Mouse (Mus musculus) cerebellum, adult (tissue): ENCODE measurements around the gene Snai1.

Source experiments
- ATAC-seq: cut with Nextera tagmentation; 2 replicates; pipeline ENCODE4 v1.9.2; 2017; ENCODE audit warnings: mild to moderate bottlenecking, moderate library complexity, mixed read lengths; ENCODE audit not compliant: insufficient number of reproducible peaks, low FRiP score, low TSS enrichment

Gene Snai1

DNA sequence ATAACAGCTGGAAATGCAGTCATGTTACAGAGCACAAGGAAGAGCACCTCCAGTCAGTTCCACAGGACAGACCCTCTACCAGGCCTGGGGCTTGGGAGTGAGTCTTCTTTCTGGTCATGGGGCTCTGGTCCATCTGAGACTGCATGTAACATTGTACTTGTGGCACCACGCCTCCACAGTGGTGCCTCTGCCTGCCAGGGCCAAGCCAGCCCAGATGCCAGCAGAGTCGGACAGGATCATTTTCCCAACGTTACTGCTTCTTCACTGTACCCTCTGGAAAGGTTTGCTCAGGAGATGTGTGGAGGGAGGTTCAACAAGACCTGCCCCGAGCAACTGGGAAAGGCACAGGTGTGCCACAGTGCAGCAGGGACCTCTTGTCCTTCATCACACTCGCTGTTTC is 22.3 kb upstream of the Snai1 start:
- ATAC-seq: no peak

DNA sequence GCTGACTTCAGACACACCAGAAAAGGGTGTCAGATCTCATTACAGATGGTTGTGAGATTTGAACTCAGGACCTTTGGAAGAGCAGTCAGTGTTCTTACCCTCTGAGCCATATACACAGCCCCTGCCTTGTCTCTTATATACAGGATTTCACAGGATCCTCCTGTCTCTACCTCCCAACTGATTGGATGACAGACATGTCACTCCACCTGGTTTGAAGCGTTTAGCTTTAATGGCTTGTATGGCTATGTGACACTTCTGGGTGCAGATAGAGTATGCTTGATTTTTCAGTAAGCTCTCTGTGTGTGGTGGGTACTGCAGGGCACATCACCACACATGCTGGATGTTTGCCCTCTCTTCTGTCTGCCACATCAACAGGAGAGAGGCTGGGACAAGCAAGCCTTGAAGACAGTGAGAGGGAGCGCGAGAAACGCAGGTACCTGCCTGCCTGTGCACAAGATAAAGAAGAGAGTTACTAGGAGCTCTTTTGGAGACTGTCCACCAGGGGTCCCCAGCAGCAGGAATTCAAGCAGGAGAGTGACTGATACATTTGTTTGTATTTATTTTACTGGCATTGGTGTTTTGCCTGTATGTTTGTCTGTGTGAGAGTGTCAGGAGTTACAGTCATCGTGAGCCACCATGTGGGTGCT is 18.3 kb upstream of the Snai1 start:
- ATAC-seq: no peak

DNA sequence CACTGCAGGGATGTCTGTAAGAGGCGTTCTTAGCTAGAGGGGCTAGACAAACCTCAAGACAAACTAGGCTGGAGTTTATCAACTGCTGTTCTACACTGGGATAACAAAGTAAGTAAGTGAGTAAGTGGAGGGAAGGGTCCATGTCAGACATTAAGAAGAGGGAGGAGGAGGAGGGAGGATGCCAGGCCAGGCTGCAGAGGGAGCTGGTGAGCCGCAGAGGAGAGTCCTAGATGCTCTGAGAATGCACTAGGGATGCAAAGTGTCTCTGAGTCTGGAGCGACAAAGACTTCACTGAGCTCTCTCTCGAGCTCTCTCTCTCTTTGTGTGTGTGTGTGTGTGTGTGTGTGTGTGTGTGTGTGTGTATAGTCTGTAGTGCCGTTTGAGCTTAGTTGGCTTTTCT is 9.7 kb upstream of the Snai1 start:
- no peak; the same call in 1 of the 2 replicates for ATAC-seq

- ATAC-seq: no peak
These were observed 8.0 kb upstream of the Snai1 start for GRCm38 (mm10) chr2:167529935-167530513.

DNA sequence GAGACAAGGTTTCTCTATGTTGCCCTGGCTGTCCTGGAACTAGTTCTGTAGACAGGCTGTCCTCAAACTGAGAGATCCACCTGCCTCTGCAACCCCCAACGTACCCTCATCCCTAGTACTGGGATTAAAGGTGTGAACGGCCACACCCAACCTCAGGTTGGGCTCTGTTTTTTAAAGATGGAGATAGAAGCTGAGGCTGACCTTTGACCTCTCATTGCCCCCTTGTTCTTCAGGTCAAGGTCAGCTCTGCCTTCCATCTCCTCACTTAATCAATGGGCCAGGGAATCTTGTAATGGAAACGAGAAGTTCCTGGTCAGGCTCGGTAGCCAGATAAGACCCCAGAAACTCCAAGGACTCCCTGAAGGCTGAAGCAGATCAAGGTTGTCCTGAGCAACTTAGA is 7.5 kb upstream of the Snai1 start:
- no peak for ATAC-seq

DNA sequence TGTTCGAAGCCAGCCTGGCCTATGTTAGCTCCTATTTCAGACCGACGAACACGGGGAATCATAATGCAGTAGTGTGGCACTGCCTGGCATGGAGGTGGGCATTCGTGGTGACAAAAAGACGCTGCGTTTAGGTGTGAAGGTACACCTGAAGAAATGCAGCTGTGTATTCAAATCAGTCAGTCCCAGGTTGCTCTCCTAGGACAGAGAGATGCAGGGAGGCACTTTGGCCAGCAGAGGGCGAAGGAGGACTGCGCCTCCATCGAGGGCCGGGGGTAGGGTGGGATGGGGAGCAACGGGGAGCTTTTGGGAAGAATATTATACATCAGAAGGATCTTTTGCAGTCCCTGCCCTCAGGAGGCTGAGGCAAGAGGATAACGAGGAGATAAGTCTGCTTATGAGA is 5.9 kb upstream of the Snai1 start:
- ATAC-seq: no peak

DNA sequence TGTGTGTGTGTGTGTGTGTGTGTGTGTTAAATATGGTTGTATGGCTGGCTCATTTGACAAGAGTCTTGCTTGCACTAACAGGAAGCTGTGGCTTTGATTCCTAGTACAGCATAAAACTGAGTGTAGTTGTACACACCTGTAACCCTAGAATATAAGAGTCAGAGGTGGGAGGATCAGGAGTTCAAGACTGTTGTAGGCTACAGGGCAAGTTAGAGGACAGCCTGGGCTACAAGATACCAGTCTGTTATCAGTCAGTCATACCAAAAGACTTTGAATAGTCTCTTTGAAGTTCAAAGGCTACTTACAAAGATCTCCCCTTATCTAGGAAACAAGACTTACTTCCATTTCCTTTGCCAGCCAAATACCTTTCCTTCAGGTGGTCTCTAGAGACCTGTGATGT is 4.1 kb upstream of the Snai1 start:
- ATAC-seq: no peak

DNA sequence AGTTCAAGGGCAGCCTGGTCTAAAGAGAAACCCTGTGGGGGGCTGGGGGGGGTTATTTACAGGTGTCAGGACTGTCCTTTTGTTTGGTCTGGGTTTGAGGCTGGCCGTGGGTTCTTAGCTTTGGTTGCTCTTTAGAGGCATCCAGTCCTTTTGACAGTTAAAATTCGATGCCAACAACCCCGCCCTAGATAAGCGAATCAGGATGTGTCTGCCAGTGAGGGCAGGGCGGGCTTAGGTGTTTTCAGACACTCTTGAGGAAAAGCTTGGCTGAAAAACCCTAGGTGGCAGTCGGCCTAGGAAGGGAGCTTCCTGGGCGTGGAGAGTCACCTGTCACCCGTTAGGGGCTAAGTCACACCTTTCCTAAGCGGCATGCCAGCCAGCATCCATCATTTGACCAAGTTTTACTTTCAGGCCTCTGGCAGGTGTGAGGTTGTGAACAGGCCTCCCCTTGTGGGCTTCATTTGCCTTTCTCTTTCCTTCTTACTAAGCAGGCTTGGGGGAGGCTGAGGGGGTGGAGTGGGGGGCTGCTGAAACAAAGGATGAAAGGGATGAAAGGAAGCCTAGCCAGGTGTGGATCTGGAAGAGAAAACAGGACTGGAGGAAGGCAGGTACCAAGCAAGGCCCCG is 1.6 kb upstream of the Snai1 start:
- ATAC-seq: no peak

DNA sequence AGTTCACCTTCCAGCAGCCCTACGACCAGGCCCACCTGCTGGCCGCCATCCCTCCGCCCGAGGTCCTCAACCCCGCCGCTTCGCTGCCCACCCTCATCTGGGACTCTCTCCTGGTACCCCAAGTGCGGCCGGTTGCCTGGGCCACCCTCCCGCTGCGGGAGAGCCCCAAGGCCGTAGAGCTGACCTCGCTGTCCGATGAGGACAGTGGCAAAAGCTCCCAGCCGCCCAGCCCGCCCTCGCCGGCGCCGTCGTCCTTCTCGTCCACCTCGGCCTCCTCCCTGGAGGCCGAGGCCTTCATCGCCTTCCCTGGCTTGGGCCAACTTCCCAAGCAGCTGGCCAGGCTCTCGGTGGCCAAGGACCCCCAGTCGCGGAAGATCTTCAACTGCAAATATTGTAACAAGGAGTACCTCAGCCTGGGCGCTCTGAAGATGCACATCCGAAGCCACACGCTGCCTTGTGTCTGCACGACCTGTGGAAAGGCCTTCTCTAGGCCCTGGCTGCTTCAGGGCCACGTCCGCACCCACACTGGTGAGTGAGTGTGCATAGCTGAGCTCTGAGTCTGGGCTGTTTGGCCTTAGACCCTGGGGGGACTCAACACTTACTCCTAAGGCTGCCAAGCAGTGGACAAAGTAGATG is 794 bp downstream of the Snai1 start:
- ATAC-seq: no peak

GRCm38 (mm10) chr2:167539536-167540476 is 1.8 kb downstream of the Snai1 start:
- ATAC-seq: no peak

DNA sequence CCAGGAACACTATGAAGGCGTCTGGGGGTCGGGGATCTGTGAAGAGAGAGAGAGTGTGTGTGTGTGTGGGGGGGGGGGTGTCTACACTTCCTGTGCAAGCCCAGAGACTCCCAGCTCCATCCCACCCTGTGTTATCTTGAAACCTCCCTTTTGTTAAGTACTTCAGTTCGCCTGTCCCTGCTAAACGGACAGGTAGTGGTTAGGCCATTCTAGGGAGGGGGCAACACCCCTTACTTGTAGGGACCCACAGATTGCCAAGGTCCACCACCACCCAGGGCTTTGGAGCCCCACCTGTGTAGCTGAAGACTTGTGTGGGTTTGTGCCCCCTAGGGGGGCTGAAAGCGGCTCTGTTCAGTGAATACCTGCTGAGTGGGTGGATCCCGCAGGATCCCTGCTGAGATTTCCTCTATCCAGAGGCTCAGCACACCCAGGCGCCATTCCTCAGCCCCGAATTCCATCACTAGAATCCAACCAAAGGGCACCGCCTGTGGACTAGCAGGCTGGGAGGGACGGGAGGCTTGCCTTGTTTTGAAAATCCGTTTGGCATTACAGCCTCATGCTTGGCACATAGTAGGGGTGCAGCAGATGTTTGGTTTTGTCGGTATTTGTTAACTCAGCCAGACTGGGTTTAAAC is 2.6 kb downstream of the Snai1 start:
- no peak for ATAC-seq

DNA sequence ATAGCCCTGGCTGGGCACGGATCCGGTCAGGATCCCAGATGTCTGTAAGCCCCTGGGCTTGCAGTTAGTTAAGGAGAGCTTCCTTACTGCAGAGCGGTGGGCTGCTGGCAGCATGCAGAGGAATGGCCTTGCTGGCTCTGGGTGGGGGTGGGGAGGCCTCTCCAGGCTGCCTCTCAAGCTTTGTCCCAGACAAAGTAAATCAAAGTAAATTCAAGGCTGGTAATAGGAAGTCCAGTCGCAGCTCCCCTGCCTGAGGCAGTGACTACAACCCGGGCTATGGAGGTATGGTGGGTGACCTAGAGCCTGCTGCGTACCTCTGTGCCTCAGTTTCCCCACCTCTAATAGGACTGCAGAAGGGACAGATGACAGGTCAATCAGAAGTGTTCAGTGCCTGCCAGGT is 3.3 kb downstream of the Snai1 start:
- ATAC-seq: no peak

GRCm38 (mm10) chr2:167541761-167542160 is 3.8 kb downstream of the Snai1 start:
- ATAC-seq: no peak

- no peak for ATAC-seq
These were observed 4.4 kb downstream of the Snai1 start for GRCm38 (mm10) chr2:167542361-167542760.

GRCm38 (mm10) chr2:167543121-167544003 is 5.4 kb downstream of the Snai1 start:
- ATAC-seq: no peak; the same call in 1 of the 2 replicates

GRCm38 (mm10) chr2:167544004-167544356 is 6.0 kb downstream of the Snai1 start:
- ATAC-seq: no peak

- ATAC-seq: no peak
These were observed 6.5 kb downstream of the Snai1 start for GRCm38 (mm10) chr2:167544456-167544855.

GRCm38 (mm10) chr2:167546447-167547195 is 8.6 kb downstream of the Snai1 start:
- no peak for ATAC-seq
